Mouse (Mus musculus): ENCODE results near the gene Gfpt1.
"Not testable (repeated sequence)": the region's sequence is repeated elsewhere in the genome, so short reads cannot be mapped to it uniquely, and the experiment has no call there.

Gene Gfpt1

GRCm38 (mm10) chr6:87042337-87043130 lies at the start of gene Gfpt1:
Gene Gfpt1, plus strand, starts transcription at chr6:87042846.
- peak; percentile 88 for DNase-seq (ENCODE audit: low spot score)

GRCm38 (mm10) chr6:86994254-86994653 lies 48.4 kb upstream of the Gfpt1 start:
- DNase-seq (ENCODE audit: low spot score): no peak

DNA sequence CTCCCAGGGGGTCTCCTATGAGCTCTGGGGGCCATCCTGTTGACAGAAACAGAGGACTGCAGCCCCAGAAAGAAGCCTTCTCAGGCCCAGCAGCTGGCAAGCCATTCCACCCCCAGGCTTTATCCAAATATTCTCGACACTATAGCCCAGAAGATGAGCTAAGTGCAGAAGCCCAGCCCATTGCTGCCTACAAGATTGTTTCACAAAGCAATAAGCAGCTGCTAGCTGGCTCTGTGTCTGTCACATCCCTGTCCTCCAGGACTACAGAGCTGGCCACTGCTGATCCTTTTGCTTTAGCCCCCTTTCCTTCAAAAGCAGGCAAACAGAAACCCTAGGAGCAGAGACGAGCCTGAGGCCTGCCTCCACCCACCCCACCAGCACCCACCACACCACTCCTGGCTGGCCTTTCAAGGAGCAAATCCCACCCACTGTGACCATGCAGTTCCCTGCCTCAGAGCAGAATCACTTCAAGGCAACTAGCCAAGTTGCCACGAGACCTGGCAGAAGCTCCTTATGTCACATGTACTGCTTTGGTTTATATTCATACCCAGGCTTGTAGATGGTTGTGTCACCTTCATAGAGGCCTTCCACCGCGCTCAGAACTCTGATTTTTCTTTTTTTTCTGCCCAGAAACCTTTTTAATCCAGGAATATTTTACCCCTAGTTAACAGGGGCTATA lies 45.9 kb upstream of the Gfpt1 start:
- no peak for DNase-seq (ENCODE audit: low spot score)

GRCm38 (mm10) chr6:86997360-86997759 lies 45.3 kb upstream of the Gfpt1 start:
- no peak for DNase-seq (ENCODE audit: low spot score)

DNA sequence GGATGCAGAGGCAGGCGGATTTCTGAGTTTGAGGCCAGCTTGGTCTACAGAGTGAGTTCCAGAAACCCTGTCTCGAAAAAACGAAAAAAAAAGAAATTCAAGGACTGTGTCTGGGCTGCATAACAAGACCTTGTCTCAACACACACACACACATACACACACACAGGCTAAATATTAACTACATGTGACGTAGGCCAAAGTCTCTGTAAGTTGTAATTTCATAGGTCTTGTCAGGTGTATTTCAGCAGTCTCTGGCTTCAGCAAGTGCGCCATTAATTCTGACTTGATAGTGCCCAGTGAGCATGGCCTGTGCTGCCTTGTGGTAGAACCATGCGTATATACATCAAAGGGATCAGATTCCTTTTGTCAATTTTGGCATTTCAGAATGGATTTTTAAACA lies 40.7 kb upstream of the Gfpt1 start:
- no peak for DNase-seq (ENCODE audit: low spot score)

DNA sequence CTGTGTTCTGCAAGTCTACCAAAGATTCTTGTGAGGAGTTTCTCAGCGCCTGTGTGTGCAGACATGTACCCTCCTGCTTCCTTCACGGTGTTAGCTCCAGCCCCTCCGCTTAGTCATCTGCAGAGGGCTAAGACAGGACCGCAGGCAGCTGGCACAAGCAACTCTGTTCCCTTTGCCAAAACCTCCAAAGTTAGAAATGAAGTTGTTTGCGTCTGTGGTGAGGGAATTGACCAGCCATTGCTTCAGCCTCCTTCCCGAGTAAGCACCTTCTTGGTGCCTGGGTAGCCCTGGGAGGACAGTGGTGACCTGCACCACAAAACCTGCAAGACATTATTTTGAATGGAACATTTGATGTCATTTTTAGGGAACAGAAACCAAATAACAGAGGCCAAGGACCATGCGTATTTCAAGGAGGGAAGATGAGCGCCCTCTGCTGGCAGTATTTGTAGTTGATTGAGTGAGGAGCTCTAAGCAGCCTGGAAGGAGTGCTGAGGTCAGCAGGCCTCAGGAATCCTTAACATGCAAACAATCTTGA lies 40.1 kb upstream of the Gfpt1 start:
- peak; percentile 66 for DNase-seq (ENCODE audit: low spot score)

GRCm38 (mm10) chr6:87004099-87004498 lies 38.5 kb upstream of the Gfpt1 start:
- no peak for DNase-seq (ENCODE audit: low spot score)

DNA sequence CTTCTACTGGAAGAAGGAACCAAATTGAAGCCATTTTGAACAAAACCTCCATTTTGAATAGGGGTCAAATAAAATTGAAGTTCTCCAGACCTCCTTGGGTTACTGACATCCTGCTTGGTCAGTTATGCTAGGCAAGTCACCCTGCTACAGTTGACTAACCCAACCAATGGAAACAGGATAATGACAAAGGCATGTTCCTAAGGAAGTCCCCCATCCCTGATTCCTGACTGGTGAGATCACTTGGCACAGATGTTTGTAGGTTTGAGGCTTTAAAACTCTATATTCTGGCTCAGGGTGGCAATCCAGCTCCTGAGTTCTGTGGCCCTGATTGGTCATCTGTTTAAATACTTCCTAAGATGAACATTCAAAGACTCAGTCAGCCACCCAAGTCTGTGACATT lies 37.1 kb upstream of the Gfpt1 start:
- no peak for DNase-seq (ENCODE audit: low spot score)

DNA sequence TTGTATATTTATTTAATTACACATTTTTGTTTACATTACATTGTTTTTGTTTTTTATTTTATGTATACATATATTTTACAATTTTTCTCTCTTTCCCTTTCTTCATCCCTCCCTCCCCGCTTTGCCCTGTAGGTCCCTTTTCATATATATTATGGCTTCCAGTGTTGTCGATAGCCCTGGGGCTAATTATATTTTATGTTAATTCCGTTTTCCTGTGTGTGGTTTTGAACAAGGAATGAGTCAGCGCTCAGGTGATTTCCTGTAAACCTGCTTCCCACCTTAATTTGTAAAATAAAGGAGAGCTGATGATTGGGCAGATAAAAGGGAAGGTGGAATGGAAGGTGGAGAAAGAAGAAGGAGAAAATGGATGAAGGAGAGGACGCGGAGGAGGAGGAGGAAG lies 33.8 kb upstream of the Gfpt1 start, which contains the start of gene Nfu1:
TSS of gene Nfu1 (plus strand) at position 350 of the 400 bp plus-strand sequence.
- no peak for DNase-seq (ENCODE audit: low spot score)

DNA sequence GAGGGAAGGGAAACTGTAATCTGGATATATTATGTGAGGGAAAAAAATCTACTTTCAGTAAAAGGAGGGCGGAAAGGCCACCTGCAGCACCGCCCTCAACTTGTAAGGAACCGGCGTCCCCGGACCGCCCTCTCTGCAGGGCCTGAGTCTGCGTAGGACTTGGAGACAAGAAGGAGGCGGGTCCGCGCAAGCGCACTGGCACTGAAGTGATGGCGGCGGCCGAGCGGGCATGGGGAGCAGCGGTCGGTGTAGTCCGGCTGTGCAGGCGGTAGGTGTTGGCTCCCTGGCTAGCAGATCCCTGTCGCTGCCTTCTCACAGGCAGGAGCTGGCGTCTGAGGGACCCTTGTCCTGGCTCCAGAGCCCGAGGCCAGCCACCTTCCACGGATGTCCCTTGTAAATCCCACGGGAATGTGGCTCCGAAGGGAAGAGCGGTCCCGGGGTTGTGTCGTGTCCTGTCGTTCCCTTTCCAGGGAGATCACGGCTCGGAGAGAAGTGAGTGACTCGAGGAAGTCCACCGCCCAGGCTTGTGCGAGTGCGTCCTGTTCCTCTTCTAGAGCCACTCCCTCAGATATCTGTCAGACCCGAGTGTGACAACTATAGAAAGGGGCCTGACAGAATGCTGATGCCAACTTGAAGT lies 32.8 kb upstream of the Gfpt1 start:
- DNase-seq (ENCODE audit: low spot score): peak; percentile 92

DNA sequence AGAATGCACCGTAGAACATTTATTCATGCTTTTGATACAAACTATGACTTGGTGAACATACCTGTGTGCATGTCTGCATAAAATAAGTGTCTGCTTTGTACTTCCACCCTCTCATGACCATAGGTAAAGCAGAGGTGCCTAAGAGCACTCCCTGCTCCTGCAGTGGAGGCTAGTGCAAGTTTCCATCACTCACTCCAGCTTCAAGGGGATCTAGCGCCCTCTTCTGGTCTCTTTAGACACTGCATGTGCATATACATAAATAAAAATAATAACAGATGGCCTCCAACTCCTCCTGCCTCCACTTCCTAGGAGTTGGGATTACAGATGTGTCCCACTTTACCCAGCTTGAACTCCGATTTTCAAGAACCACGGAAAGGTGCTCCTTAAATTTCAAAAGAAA lies 25.7 kb upstream of the Gfpt1 start:
- no peak for DNase-seq (ENCODE audit: low spot score)

DNA sequence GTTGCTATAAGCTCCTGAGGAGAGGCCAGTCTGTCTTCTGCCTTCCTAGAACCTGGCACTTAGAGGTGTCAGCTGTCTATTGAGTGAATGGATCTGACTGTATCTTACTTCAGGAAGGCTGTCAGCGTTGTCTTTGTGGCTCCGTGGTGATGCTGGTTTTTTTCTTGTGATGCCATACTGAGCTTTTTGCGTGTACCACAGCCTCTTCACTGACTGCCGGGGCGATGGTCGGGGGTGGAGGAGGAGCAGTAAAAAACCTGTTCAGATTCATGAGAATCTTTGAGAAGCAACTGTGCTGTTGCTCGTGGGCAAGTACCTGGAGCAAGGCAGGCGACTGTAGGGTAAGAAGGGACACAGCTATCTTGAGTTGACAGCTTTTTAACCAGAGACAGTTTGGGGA lies 23.8 kb upstream of the Gfpt1 start:
- no peak for DNase-seq (ENCODE audit: low spot score)

GRCm38 (mm10) chr6:87021791-87022190 lies 20.9 kb upstream of the Gfpt1 start:
- no peak for DNase-seq (ENCODE audit: low spot score)

GRCm38 (mm10) chr6:87026980-87027379 lies 15.7 kb upstream of the Gfpt1 start:
- no peak for DNase-seq (ENCODE audit: low spot score)

DNA sequence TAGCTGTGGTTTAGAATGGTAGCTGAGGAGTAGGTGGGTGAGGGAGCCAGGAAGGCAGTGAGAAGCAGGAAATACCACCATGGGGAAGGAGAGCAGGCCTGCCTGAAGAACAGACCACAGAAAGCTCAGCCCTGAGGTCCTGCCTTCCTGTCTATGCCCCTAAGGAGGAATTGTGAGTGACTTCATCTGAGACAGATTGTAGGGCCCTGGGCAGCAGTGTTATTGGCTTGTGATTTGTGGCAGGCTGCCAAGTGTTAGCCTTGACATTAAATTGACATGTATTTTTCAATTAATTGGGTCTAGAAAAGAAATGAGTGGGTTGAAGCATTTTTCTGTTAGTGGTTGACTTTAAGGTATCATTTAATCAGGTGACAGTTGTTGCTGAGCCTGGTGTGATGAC lies 13.8 kb upstream of the Gfpt1 start:
- no peak for DNase-seq (ENCODE audit: low spot score)

DNA sequence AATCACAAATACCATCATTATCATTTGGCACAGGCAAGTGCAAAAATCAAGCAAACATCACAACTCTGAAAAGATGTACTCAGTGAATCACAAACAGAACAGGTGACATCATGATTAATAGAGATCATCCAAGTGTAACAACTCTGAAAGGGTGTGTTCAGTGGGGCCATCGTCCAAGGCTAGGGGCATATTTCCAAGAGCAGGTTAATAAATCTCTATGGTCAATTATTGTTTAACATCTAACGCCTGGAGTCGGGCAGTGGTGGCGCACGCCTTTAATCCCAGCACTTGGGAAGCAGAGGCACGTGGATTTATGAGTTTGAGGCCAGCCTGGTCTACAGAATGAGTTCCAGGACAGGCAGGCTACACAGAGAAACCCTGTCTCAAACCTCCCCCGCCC lies 11.3 kb upstream of the Gfpt1 start:
- DNase-seq (ENCODE audit: low spot score): not testable (repeated sequence)

- no peak for DNase-seq (ENCODE audit: low spot score)
These were observed 10.2 kb upstream of the Gfpt1 start for GRCm38 (mm10) chr6:87032401-87032800.

DNA sequence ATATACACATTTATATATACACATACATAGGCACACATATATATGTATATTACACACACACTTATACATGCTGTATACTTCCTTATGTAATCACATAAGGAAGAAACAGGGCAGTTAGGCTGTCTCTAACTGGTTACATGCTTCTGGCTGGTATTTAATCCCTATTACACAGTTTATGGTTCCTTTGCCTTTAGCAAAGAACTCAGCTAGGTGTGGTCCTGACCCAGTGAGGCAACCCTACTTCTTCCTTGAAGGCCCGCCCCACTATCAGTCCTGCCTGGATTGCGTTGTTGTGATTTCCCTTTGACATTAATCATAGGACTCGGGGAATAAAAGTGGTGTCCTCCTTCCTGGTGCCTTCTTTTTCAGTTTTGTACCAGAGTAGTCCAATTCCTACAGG lies 8.3 kb upstream of the Gfpt1 start:
- no peak for DNase-seq (ENCODE audit: low spot score)

GRCm38 (mm10) chr6:87037826-87038620 lies 4.6 kb upstream of the Gfpt1 start:
- no peak for DNase-seq (ENCODE audit: low spot score)

DNA sequence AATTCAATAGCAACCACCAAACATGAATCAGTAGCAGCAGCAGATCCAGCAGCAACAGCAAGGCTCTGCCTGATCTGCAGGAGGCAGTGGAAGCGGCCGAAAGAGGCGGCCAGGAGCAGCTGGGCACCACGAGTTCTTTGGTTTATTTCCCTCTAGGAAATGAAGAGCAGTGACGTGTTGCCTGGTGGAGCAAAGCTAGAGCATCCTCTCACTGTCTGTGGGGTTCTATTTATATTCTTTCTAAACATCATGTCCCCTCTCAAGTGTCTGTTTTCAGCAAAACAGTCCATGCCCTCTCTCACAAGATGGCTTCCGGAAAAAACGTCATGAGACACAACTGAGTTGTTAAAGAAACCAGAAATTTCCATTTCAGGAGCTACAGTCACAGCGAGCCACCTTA lies 3.5 kb upstream of the Gfpt1 start:
- no peak for DNase-seq (ENCODE audit: low spot score)

- no peak for DNase-seq (ENCODE audit: low spot score)
These were observed 1.7 kb upstream of the Gfpt1 start for GRCm38 (mm10) chr6:87040971-87041370.

DNA sequence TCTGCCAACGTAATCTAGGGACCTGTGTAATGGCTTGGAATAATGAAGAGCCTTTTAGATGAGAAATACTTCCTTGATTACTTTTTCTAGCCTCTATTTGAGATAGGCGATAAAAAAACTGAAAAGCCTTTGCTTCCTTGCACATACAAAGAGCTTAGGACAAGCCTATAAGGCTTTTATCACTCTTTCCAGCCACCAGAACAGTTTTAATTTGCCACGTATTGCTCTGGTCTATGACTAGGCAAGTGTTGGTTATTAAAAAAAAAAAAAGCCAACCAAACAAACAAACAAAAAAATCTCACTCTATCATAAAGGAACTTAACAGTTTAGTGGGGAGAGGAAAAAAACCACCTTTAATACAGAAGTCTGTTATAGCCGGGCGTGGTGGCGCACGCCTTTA lies 1.2 kb upstream of the Gfpt1 start:
- no peak for DNase-seq (ENCODE audit: low spot score)

All from ovary, postnatal 10 days (tissue).